Mouse (Mus musculus) thymus, adult 2 months (tissue): Measurements from ENCODE around the gene Mfn2. TPM values are rescaled to one million over a fixed set of nuclear protein-coding genes. Genes with fewer than 3 reads are reported as not detected.
"Not testable (repeated sequence)": the region's sequence is repeated elsewhere in the genome, so short reads cannot be mapped to it uniquely, and the experiment has no call there.

ENCODE experiments used
- DNase-seq: peaks from one replicate; pipeline ENCODE4 v3.0.0; 2021
- H3K27ac ChIP-seq: fragments of 200-500 bp; 2 replicates; pipeline ENCODE4 v1.5.1; 2012; ENCODE audit warnings: low read length, control low read depth; ENCODE audit not compliant: control insufficient read depth, insufficient read depth
- H3K27me3 ChIP-seq: fragments of 200-500 bp; 2 replicates; pipeline ENCODE4 v1.6.1; 2012; ENCODE audit warnings: mild to moderate bottlenecking, low read length, moderate library complexity, mixed read lengths; ENCODE audit not compliant: control insufficient read depth, insufficient read depth
- H3K36me3 ChIP-seq: fragments of 200-500 bp; 2 replicates; pipeline ENCODE4 v1.6.1; 2012; ENCODE audit warnings: mild to moderate bottlenecking, low read length, moderate library complexity; ENCODE audit not compliant: control insufficient read depth, insufficient read depth
- H3K4me1 ChIP-seq: fragments of 200-500 bp; replicated peaks from 2 replicates; pipeline ENCODE4 v1.6.1; 2012; ENCODE audit warnings: low read length; ENCODE audit not compliant: control insufficient read depth, insufficient read depth
- H3K4me3 ChIP-seq: fragments of 200-500 bp; 2 replicates; pipeline ENCODE4 v1.5.1; 2012; ENCODE audit warnings: mild to moderate bottlenecking, low read length, control low read depth, moderate library complexity; ENCODE audit not compliant: control insufficient read depth, insufficient read depth
- CTCF ChIP-seq: fragments of 200-500 bp; IDR thresholded peaks from 2 replicates; pipeline ENCODE4 v1.5.1; 2012; ENCODE audit warnings: mild to moderate bottlenecking, control low read depth, low read length, moderate library complexity, borderline replicate concordance; ENCODE audit not compliant: control insufficient read depth, poor library complexity, insufficient read depth; ENCODE audit errors: extremely low read depth
- POLR2A ChIP-seq: fragments of 200-500 bp; IDR thresholded peaks from 2 replicates; pipeline ENCODE4 v1.6.1; 2012; ENCODE audit warnings: mild to moderate bottlenecking, low read length, control low read depth, moderate library complexity; ENCODE audit not compliant: control insufficient read depth, poor library complexity, insufficient read depth; ENCODE audit errors: extremely low read depth
- WGBS: fragments of 180-500 bp; shearing (Covaris S2); methylation state at CpG from one replicate; pipeline ENCODE4 v1.1.7; 2018; 5-methylcytosine and 5-hydroxymethylcytosine counted together
- polyA plus RNA-seq: library from polyadenylated mRNA; depleted of rRNA; stranded (reverse); fragments of >200 nt; gene quantifications from 2 replicates; pipeline ENCODE4 v1.2.3, GENCODE M21; 2012

Mfn2 gene
- polyA plus RNA-seq, 1 experiment, result 50.2 TPM

GRCm38 (mm10) chr4:147875852-147876575 lies 28.5 kb downstream of the Mfn2 start:
- H3K27me3 ChIP-seq, result no peaks in the 10 kb centered on the region
- DNase-seq, result no peak
- H3K36me3 ChIP-seq, result peaks cover 47% of the 10 kb centered on the region
- 60% methylated on average over 4 of the region's 4 CpGs for WGBS
- H3K4me1 ChIP-seq, result no peaks in the 10 kb centered on the region; the same call in 1 of the 2 replicates
- no peak overlapping the region for H3K27ac ChIP-seq
- no peak overlapping the region for H3K4me3 ChIP-seq
- TF ChIP-seq POLR2A (no peak), CTCF (no peak)

GRCm38 (mm10) chr4:147869238-147869637 lies 35.3 kb downstream of the Mfn2 start:
- Histone ChIP-seq H3K4me3 (peak overlapping the region; percentile 81), H3K36me3 (peaks cover 18% of the 10 kb centered on the region), H3K4me1 (peaks cover 10% of the 10 kb centered on the region), H3K27ac (no peak overlapping the region), H3K27me3 (no peaks in the 10 kb centered on the region)
- TF ChIP-seq POLR2A (no peak), CTCF (no peak)
- DNase-seq, result no peak
- 20% methylated on average over 5 of the region's 5 CpGs for WGBS

GRCm38 (mm10) chr4:147868450-147869031 lies 36.0 kb downstream of the Mfn2 start, which contains the start of the genes Miip and Fv1:
Miip (minus strand) TSS chr4:147868816.
Fv1 (plus strand) TSS chr4:147868979.
- Histone ChIP-seq H3K27ac (peak within 1 kb of the TSS; percentile 55), H3K4me3 (peak within 1 kb of the TSS; percentile 81), H3K36me3 (peaks cover 15% of the 10 kb centered on the region), H3K27me3 (no peaks in the 10 kb centered on the region), H3K4me1 (peaks cover 10% of the 10 kb centered on the region)
- TF ChIP-seq POLR2A (peak; percentile 36; the same call in 1 of the 2 replicates), CTCF (0 out of 2 replicates have a peak, but pooled peaks have one; percentile 42)
- DNase-seq, result peak; percentile 90
- WGBS, result under 1% methylated on average over 30 of the region's 30 CpGs

GRCm38 (mm10) chr4:147867563-147868449 lies 36.7 kb downstream of the Mfn2 start:
- H3K27ac ChIP-seq, result peak overlapping the region; percentile 33
- peaks cover 10% of the 10 kb centered on the region for H3K4me1 ChIP-seq
- peaks cover 11% of the 10 kb centered on the region; the same call in 1 of the 2 replicates for H3K36me3 ChIP-seq
- peak overlapping the region; percentile 81 for H3K4me3 ChIP-seq
- no peaks in the 10 kb centered on the region for H3K27me3 ChIP-seq
- DNase-seq, result no peak
- TF ChIP-seq POLR2A (no peak), CTCF (no peak)
- 11% methylated on average over 22 of the region's 22 CpGs for whole genome bisulfite sequencing

GRCm38 (mm10) chr4:147866793-147867192 lies 37.7 kb downstream of the Mfn2 start:
- H3K4me3 ChIP-seq, H3K27ac ChIP-seq, H3K27me3 ChIP-seq, DNase-seq: not testable (repeated sequence)
- H3K36me3 ChIP-seq, result peaks cover 21% of the 10 kb centered on the region
- WGBS, result 88% methylated on average over 3 of the region's 3 CpGs
- H3K4me1 ChIP-seq, result peaks cover 10% of the 10 kb centered on the region

GRCm38 (mm10) chr4:147866056-147866455 lies 38.4 kb downstream of the Mfn2 start:
- H3K27ac ChIP-seq, result no peak overlapping the region
- 97% methylated on average over 9 of the region's 9 CpGs for WGBS
- no peak for TF ChIP-seq POLR2A
- TF ChIP-seq CTCF, result no peak
- peaks cover 10% of the 10 kb centered on the region for H3K4me1 ChIP-seq
- DNase-seq, result no peak
- peaks cover 28% of the 10 kb centered on the region for H3K36me3 ChIP-seq
- no peak overlapping the region for H3K4me3 ChIP-seq
- no peaks in the 10 kb centered on the region for H3K27me3 ChIP-seq
